Mouse (Mus musculus) cortical plate, adult 2 months (tissue): ENCODE data around the gene Phf11d. TPM values are rescaled to one million over a fixed set of nuclear protein-coding genes. Genes with fewer than 3 reads are reported as not detected.
"Not testable (repeated sequence)": the region's sequence is repeated elsewhere in the genome, so short reads cannot be mapped to it uniquely, and the experiment has no call there.

Experiments
- H3K27ac ChIP-seq: fragments of 200-500 bp; 2 replicates; pipeline ENCODE4 v1.5.1; 2012; ENCODE audit warnings: low read length, control low read depth, inconsistent platforms; ENCODE audit not compliant: insufficient read depth
- H3K4me1 ChIP-seq: fragments of 200-500 bp; 2 replicates; pipeline ENCODE4 v1.6.1; 2011; ENCODE audit warnings: low read length; ENCODE audit not compliant: control insufficient read depth, insufficient read depth
- H3K4me3 ChIP-seq: fragments of 200-500 bp; 2 replicates; pipeline ENCODE4 v1.5.1; 2011; ENCODE audit warnings: mild to moderate bottlenecking, low read length, control low read depth; ENCODE audit not compliant: insufficient read depth
- CTCF ChIP-seq: fragments of 200-500 bp; IDR thresholded peaks from 2 replicates; pipeline ENCODE4 v1.5.1; 2011; ENCODE audit warnings: mild to moderate bottlenecking, control low read depth, low read length; ENCODE audit not compliant: insufficient read depth; ENCODE audit errors: extremely low read depth
- POLR2A ChIP-seq: fragments of 200-500 bp; IDR thresholded peaks from 2 replicates; pipeline ENCODE4 v1.6.1; 2011; ENCODE audit warnings: mild to moderate bottlenecking, low read length, control low read depth; ENCODE audit not compliant: insufficient read depth; ENCODE audit errors: extremely low read depth
- polyA plus RNA-seq: library from polyadenylated mRNA; depleted of rRNA; stranded (reverse); fragments of >200 nt; gene quantifications from 2 replicates; pipeline ENCODE4 v1.2.3, GENCODE M21; 2012; rRNA removed

Phf11d gene
- 1.3 TPM in 2 replicates for polyA plus RNA-seq

GRCm38 (mm10) chr14:59365244-59365644, at the start of gene Phf11d:
Gene Phf11d, minus strand, starts transcription at chr14:59365470.
- Histone ChIP-seq H3K27ac (no peak within 1 kb of the TSS), H3K4me3 (no peak within 1 kb of the TSS), H3K4me1 (no peaks in the 10 kb centered on the region)
- TF ChIP-seq CTCF: no peak
- TF ChIP-seq POLR2A: no peak

GRCm38 (mm10) chr14:59414979-59415378, 49.7 kb upstream of the Phf11d start:
- not testable (repeated sequence) for H3K4me3 ChIP-seq, H3K4me1 ChIP-seq, H3K27ac ChIP-seq

DNA sequence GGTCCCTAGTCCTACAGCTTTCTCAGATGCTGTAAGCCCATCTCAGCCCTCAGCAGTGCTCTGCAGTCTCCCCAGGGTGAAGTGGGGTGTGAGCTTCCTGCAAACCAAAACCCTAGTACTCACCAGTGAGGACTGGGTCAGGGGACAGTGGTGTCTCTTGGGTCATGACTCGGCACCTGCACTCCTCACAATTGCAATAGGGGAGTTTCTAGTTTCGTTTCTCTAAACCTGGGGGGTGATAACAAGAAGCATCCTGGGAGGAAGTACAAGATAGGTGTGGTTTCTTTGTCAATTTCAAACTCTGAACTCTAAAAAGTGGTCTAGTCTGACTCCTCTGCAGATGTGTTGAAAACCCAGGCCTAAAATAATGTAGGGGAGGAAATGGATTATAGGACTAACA, 31.7 kb upstream of the Phf11d start:
- H3K4me3 ChIP-seq: no peak overlapping the region
- H3K4me1 ChIP-seq: no peaks in the 10 kb centered on the region
- no peak overlapping the region for H3K27ac ChIP-seq
- TF ChIP-seq CTCF (no peak), POLR2A (no peak)

GRCm38 (mm10) chr14:59395281-59395680, 30.0 kb upstream of the Phf11d start, which contains the start of gene Phf11c:
Gene Phf11c, minus strand, starts transcription at chr14:59395381.
- TF ChIP-seq POLR2A: no peak
- TF ChIP-seq CTCF: no peak

GRCm38 (mm10) chr14:59390181-59390580, 24.9 kb upstream of the Phf11d start:
- H3K4me1 ChIP-seq, H3K4me3 ChIP-seq, H3K27ac ChIP-seq: not testable (repeated sequence)
- TF ChIP-seq CTCF: 0 out of 2 replicates have a peak, but pooled peaks have one; percentile 14

More at GRCm38 (mm10) chr14:59395281-59395680, 30.0 kb upstream of the Phf11d start, which contains the start of gene Phf11c:
- Histone ChIP-seq H3K4me3 (no peak within 1 kb of the TSS), H3K4me1 (no peaks in the 10 kb centered on the region), H3K27ac (no peak within 1 kb of the TSS)

DNA sequence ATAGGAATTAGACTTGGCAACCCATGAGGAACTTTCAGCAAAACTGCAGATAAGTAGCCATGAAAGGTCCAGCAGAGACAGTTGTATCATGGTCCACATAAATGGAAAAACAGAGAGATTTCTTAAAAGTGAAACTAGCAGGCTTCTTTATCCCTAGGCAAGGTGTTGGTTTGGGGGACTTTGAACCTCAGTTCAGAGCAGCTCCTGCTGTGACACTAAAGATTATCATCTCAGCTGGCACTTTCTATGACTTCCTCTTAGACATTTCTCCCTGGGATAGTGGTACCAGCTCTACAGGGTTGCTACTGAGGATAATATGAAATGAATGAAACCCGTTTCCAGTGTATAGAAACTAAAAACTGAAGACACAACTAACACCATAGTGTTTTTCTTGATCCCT, 24.3 kb upstream of the Phf11d start:
- TF ChIP-seq POLR2A (no peak), CTCF (no peak)
- H3K4me1 ChIP-seq: no peaks in the 10 kb centered on the region
- H3K27ac ChIP-seq: no peak overlapping the region
- no peak overlapping the region for H3K4me3 ChIP-seq

- Histone ChIP-seq H3K4me3 (no peak overlapping the region), H3K4me1 (no peaks in the 10 kb centered on the region), H3K27ac (no peak overlapping the region)
- TF ChIP-seq CTCF (no peak), POLR2A (no peak)
Observed at GRCm38 (mm10) chr14:59370348-59371068, 5.2 kb upstream of the Phf11d start.

GRCm38 (mm10) chr14:59366386-59367105, 1.3 kb upstream of the Phf11d start:
- TF ChIP-seq POLR2A (no peak), CTCF (no peak)
- Histone ChIP-seq H3K4me1 (no peaks in the 10 kb centered on the region), H3K27ac (no peak overlapping the region), H3K4me3 (no peak overlapping the region)

GRCm38 (mm10) chr14:59341189-59341588, 24.1 kb downstream of the Phf11d start, which contains the start of gene Phf11b:
Gene Phf11b, minus strand, starts transcription at chr14:59341351.
- H3K4me3 ChIP-seq, H3K27ac ChIP-seq, H3K4me1 ChIP-seq: not testable (repeated sequence)

- no peak overlapping the region for H3K27ac ChIP-seq
- no peaks in the 10 kb centered on the region for H3K4me1 ChIP-seq
- H3K4me3 ChIP-seq: no peak overlapping the region
- TF ChIP-seq POLR2A: no peak
- no peak for TF ChIP-seq CTCF
Observed at GRCm38 (mm10) chr14:59339541-59339940, 25.7 kb downstream of the Phf11d start.

DNA sequence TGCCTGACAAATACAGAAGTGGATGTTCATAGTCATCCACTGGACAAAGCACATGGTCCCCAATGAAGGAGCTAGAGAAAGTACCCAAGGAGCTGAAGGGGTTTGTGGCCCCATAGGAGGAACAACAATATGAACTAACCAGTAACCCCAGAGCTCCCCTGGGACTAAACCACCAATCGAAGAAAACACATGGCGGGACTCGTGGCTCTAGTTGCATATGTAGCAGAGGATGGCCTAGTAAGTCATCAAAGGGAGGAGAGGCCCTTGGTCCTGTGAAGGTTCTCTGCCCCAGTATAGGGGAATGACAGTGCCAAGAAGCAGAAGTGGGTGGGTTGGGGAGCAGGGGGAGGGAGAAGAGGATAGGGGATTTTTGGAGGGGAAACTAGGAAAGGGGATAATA, 29.2 kb downstream of the Phf11d start:
- not testable (repeated sequence) for H3K4me1 ChIP-seq, H3K27ac ChIP-seq, H3K4me3 ChIP-seq
